Mouse (Mus musculus): Measurements from ENCODE around the gene Gm10283. TPM values are rescaled to one million over a fixed set of nuclear protein-coding genes. Genes with fewer than 3 reads are reported as not detected.
A peak's percentile ranks its signal among the peaks of the same experiment; 100 is the strongest.
"Not testable (repeated sequence)": the region's sequence is repeated elsewhere in the genome, so short reads cannot be mapped to it uniquely, and the experiment has no call there.

The Gm10283 gene
- total RNA-seq (2014; fragmentation: Nextera tagmentation) (not detected in 2 replicates), total RNA-seq (2017) (not detected in 2 replicates), polyA plus RNA-seq (2012) (not detected in 2 replicates)

- ATAC-seq (ENCODE audit: extremely low read depth, insufficient number of reproducible peaks, low FRiP score, poor library complexity, severe bottlenecking) (no peak), DNase-seq (ENCODE audit: low spot score) (no peak)
- Histone ChIP-seq H3K9me3 (replicated peaks) (no peaks in the 10 kb centered on the region), H3K27me3 (ENCODE audit: insufficient read depth, low read length) (no peaks in the 10 kb centered on the region; the same call in 1 of the 2 replicates), H3K36me3 (replicated peaks) (no peaks in the 10 kb centered on the region), H3K4me1 (ENCODE audit: insufficient read depth, low read depth, low read length) (no peaks in the 10 kb centered on the region), H3K4me3 (ENCODE audit: low read depth, low read length) (no peak within 1 kb of the TSS)
- TF ChIP-seq GATA1 (IDR thresholded peaks at IDR 0.05; ENCODE audit: borderline replicate concordance, low read length): no peak
- TF ChIP-seq POLR2AphosphoS5 (IDR thresholded peaks at IDR 0.05; ENCODE audit: insufficient replicate concordance, low read depth, low read length): no peak
- TF ChIP-seq TAL1 (conservative IDR thresholded peaks at IDR 0.05; ENCODE audit: low read depth, low read length): no peak
- TF ChIP-seq GATA2 (IDR thresholded peaks at IDR 0.05; ENCODE audit: borderline replicate concordance, low read depth, low read length): no peak
- TF ChIP-seq CTCF (IDR thresholded peaks at IDR 0.05; ENCODE audit: low read depth, low read length): no peak
Measured at GRCm38 (mm10) chr8:60503098-60503497, at the start of gene Gm10283. TSS of gene Gm10283 (minus strand) at chr8:60503198.

- Histone ChIP-seq H3K4me3 (ENCODE audit: low read depth, low read length) (no peak overlapping the region), H3K27me3 (ENCODE audit: insufficient read depth, low read length) (no peaks in the 10 kb centered on the region), H3K4me1 (ENCODE audit: insufficient read depth, low read depth, low read length) (no peaks in the 10 kb centered on the region), H3K9me3 (replicated peaks) (no peaks in the 10 kb centered on the region), H3K36me3 (replicated peaks) (no peaks in the 10 kb centered on the region)
- ATAC-seq (ENCODE audit: extremely low read depth, insufficient number of reproducible peaks, low FRiP score, poor library complexity, severe bottlenecking) (no peak), DNase-seq (ENCODE audit: low spot score) (no peak)
- TF ChIP-seq CTCF (IDR thresholded peaks at IDR 0.05; ENCODE audit: low read depth, low read length) (no peak), GATA2 (IDR thresholded peaks at IDR 0.05; ENCODE audit: borderline replicate concordance, low read depth, low read length) (no peak), POLR2AphosphoS5 (IDR thresholded peaks at IDR 0.05; ENCODE audit: insufficient replicate concordance, low read depth, low read length) (no peak), GATA1 (IDR thresholded peaks at IDR 0.05; ENCODE audit: borderline replicate concordance, low read length) (no peak), TAL1 (conservative IDR thresholded peaks at IDR 0.05; ENCODE audit: low read depth, low read length) (no peak)
Measured at GRCm38 (mm10) chr8:60534945-60535344, 31.9 kb upstream of the Gm10283 start.

GRCm38 (mm10) chr8:60518286-60518685 is 15.3 kb upstream of the Gm10283 start:
- no peaks in the 10 kb centered on the region for H3K9me3 ChIP-seq (replicated peaks)
- H3K36me3 ChIP-seq (replicated peaks): no peaks in the 10 kb centered on the region
- TF ChIP-seq POLR2AphosphoS5 (IDR thresholded peaks at IDR 0.05; ENCODE audit: insufficient replicate concordance, low read depth, low read length) (no peak), CTCF (IDR thresholded peaks at IDR 0.05; ENCODE audit: low read depth, low read length) (no peak), TAL1 (conservative IDR thresholded peaks at IDR 0.05; ENCODE audit: low read depth, low read length) (no peak), GATA1 (IDR thresholded peaks at IDR 0.05; ENCODE audit: borderline replicate concordance, low read length) (no peak), GATA2 (IDR thresholded peaks at IDR 0.05; ENCODE audit: borderline replicate concordance, low read depth, low read length) (no peak)
- no peaks in the 10 kb centered on the region for H3K27me3 ChIP-seq (ENCODE audit: insufficient read depth, low read length)
- H3K4me3 ChIP-seq (ENCODE audit: low read depth, low read length): no peak overlapping the region
- no peak for DNase-seq (ENCODE audit: low spot score)
- no peak for ATAC-seq (ENCODE audit: extremely low read depth, insufficient number of reproducible peaks, low FRiP score, poor library complexity, severe bottlenecking)
- no peaks in the 10 kb centered on the region for H3K4me1 ChIP-seq (ENCODE audit: insufficient read depth, low read depth, low read length)

- no peak within 1 kb of the TSS for H3K4me3 ChIP-seq (ENCODE audit: low read depth, low read length)
- H3K9me3 ChIP-seq (replicated peaks): no peaks in the 10 kb centered on the region
- ATAC-seq (ENCODE audit: extremely low read depth, insufficient number of reproducible peaks, low FRiP score, poor library complexity, severe bottlenecking): no peak; the same call in 1 of the 2 replicates
- no peaks in the 10 kb centered on the region for H3K4me1 ChIP-seq (ENCODE audit: insufficient read depth, low read depth, low read length)
- peak; percentile 14 for DNase-seq (ENCODE audit: low spot score)
- no peak for TF ChIP-seq POLR2AphosphoS5 (IDR thresholded peaks at IDR 0.05; ENCODE audit: insufficient replicate concordance, low read depth, low read length)
- TF ChIP-seq CTCF (IDR thresholded peaks at IDR 0.05; ENCODE audit: low read depth, low read length): peak; percentile 31; the same call in 1 of the 2 replicates
- no peaks in the 10 kb centered on the region; the same call in 1 of the 2 replicates for H3K27me3 ChIP-seq (ENCODE audit: insufficient read depth, low read length)
- no peaks in the 10 kb centered on the region for H3K36me3 ChIP-seq (replicated peaks)
Measured at GRCm38 (mm10) chr8:60505653-60506521, 2.9 kb upstream of the Gm10283 start, which contains the start of gene Aadat. TSS of gene Aadat (plus strand) at chr8:60505932.

GRCm38 (mm10) chr8:60495046-60495445 is 8.0 kb downstream of the Gm10283 start:
- not testable (repeated sequence) for ATAC-seq (ENCODE audit: extremely low read depth, insufficient number of reproducible peaks, low FRiP score, poor library complexity, severe bottlenecking); H3K36me3 ChIP-seq (replicated peaks); H3K4me1 ChIP-seq (ENCODE audit: insufficient read depth, low read depth, low read length); H3K4me3 ChIP-seq (ENCODE audit: low read depth, low read length); H3K27me3 ChIP-seq (ENCODE audit: insufficient read depth, low read length); DNase-seq (ENCODE audit: low spot score); H3K9me3 ChIP-seq (replicated peaks)

- Histone ChIP-seq H3K4me3 (ENCODE audit: low read depth, low read length) (no peak overlapping the region), H3K27me3 (ENCODE audit: insufficient read depth, low read length) (no peaks in the 10 kb centered on the region), H3K4me1 (ENCODE audit: insufficient read depth, low read depth, low read length) (no peaks in the 10 kb centered on the region), H3K9me3 (replicated peaks) (no peaks in the 10 kb centered on the region), H3K36me3 (replicated peaks) (no peaks in the 10 kb centered on the region)
- TF ChIP-seq GATA1 (IDR thresholded peaks at IDR 0.05; ENCODE audit: borderline replicate concordance, low read length): no peak
- no peak for TF ChIP-seq CTCF (IDR thresholded peaks at IDR 0.05; ENCODE audit: low read depth, low read length)
- TF ChIP-seq TAL1 (conservative IDR thresholded peaks at IDR 0.05; ENCODE audit: low read depth, low read length): no peak
- no peak for TF ChIP-seq POLR2AphosphoS5 (IDR thresholded peaks at IDR 0.05; ENCODE audit: insufficient replicate concordance, low read depth, low read length)
- TF ChIP-seq GATA2 (IDR thresholded peaks at IDR 0.05; ENCODE audit: borderline replicate concordance, low read depth, low read length): no peak
- DNase-seq (ENCODE audit: low spot score) (no peak), ATAC-seq (ENCODE audit: extremely low read depth, insufficient number of reproducible peaks, low FRiP score, poor library complexity, severe bottlenecking) (no peak)
Measured at GRCm38 (mm10) chr8:60494606-60495005, 8.4 kb downstream of the Gm10283 start.

All from G1E (cell line).